Mouse (Mus musculus): Measurements from ENCODE around the gene Dao. TPM values are rescaled to one million over a fixed set of nuclear protein-coding genes. Genes with fewer than 3 reads are reported as not detected.

Gene Dao
- polyA plus RNA-seq, 1 experiment from 2014 or later, result 0.15 TPM

- Histone ChIP-seq H3K27me3 (ENCODE audit: control insufficient read depth, insufficient read depth, low read length) (no peaks in the 10 kb centered on the region), H3K36me3 (ENCODE audit: control insufficient read depth, insufficient read depth, low read length) (no peaks in the 10 kb centered on the region), H3K4me1 (replicated peaks; ENCODE audit: control insufficient read depth, insufficient read depth) (peaks cover 13% of the 10 kb centered on the region), H3K27ac (replicated peaks) (no peak overlapping the region), H3K9ac (ENCODE audit: low read length) (no peak overlapping the region), H3K9me3 (ENCODE audit: control insufficient read depth, low read length) (no peaks in the 10 kb centered on the region), H3K4me2 (replicated peaks; ENCODE audit: low read depth) (no peak overlapping the region), H3K4me3 (ENCODE audit: low read depth, low read length) (no peak overlapping the region)
- DNase-seq (ENCODE audit: low spot score) (no peak), ATAC-seq (ENCODE audit: low FRiP score, low TSS enrichment) (no peak)
- TF ChIP-seq CTCF (IDR thresholded peaks at IDR 0.05; ENCODE audit: low read depth) (no peak), EP300 (optimal IDR thresholded peaks at IDR 0.05) (no peak)
- 67% methylated on average over 8 of the region's 8 CpGs for WGBS
Measured at GRCm38 (mm10) chr5:113976597-113976996, 26.9 kb upstream of the Dao start.

- H3K4me1 ChIP-seq (replicated peaks; ENCODE audit: control insufficient read depth, insufficient read depth), result peaks cover 13% of the 10 kb centered on the region
- no peaks in the 10 kb centered on the region for H3K36me3 ChIP-seq (ENCODE audit: control insufficient read depth, insufficient read depth, low read length)
- WGBS, result 55% methylated on average over 8 of the region's 8 CpGs
- H3K9me3 ChIP-seq (ENCODE audit: control insufficient read depth, low read length), result no peaks in the 10 kb centered on the region
- no peaks in the 10 kb centered on the region for H3K27me3 ChIP-seq (ENCODE audit: control insufficient read depth, insufficient read depth, low read length)
- no peak overlapping the region for H3K4me3 ChIP-seq (ENCODE audit: low read depth, low read length)
- ATAC-seq (ENCODE audit: low FRiP score, low TSS enrichment) (no peak), DNase-seq (ENCODE audit: low spot score) (no peak)
- no peak overlapping the region for H3K9ac ChIP-seq (ENCODE audit: low read length)
- no peak for TF ChIP-seq EP300 (optimal IDR thresholded peaks at IDR 0.05)
- TF ChIP-seq CTCF (IDR thresholded peaks at IDR 0.05; ENCODE audit: low read depth), result no peak
- H3K4me2 ChIP-seq (replicated peaks; ENCODE audit: low read depth), result no peak overlapping the region
- no peak overlapping the region for H3K27ac ChIP-seq (replicated peaks)
Measured at GRCm38 (mm10) chr5:113977309-113977708, 26.2 kb upstream of the Dao start.

GRCm38 (mm10) chr5:113980511-113980910 lies 23.0 kb upstream of the Dao start:
- no peak for DNase-seq (ENCODE audit: low spot score)
- H3K9me3 ChIP-seq (ENCODE audit: control insufficient read depth, low read length), result no peaks in the 10 kb centered on the region
- WGBS, result 61% methylated on average over 1 of the region's 1 CpGs
- ATAC-seq (ENCODE audit: low FRiP score, low TSS enrichment), result no peak
- TF ChIP-seq EP300 (optimal IDR thresholded peaks at IDR 0.05) (no peak), CTCF (IDR thresholded peaks at IDR 0.05; ENCODE audit: low read depth) (no peak)
- peaks cover 5% of the 10 kb centered on the region for H3K4me1 ChIP-seq (replicated peaks; ENCODE audit: control insufficient read depth, insufficient read depth)
- no peak overlapping the region for H3K4me3 ChIP-seq (ENCODE audit: low read depth, low read length)
- no peaks in the 10 kb centered on the region for H3K27me3 ChIP-seq (ENCODE audit: control insufficient read depth, insufficient read depth, low read length)
- H3K4me2 ChIP-seq (replicated peaks; ENCODE audit: low read depth), result no peak overlapping the region
- no peaks in the 10 kb centered on the region; the same call in 1 of the 2 replicates for H3K36me3 ChIP-seq (ENCODE audit: control insufficient read depth, insufficient read depth, low read length)
- no peak overlapping the region for H3K9ac ChIP-seq (ENCODE audit: low read length)
- H3K27ac ChIP-seq (replicated peaks), result no peak overlapping the region

GRCm38 (mm10) chr5:113981171-113981570 lies 22.3 kb upstream of the Dao start:
- Histone ChIP-seq H3K4me1 (replicated peaks; ENCODE audit: control insufficient read depth, insufficient read depth) (no peaks in the 10 kb centered on the region; the same call in 1 of the 2 replicates), H3K9me3 (ENCODE audit: control insufficient read depth, low read length) (no peaks in the 10 kb centered on the region), H3K4me3 (ENCODE audit: low read depth, low read length) (no peak overlapping the region), H3K36me3 (ENCODE audit: control insufficient read depth, insufficient read depth, low read length) (no peaks in the 10 kb centered on the region; the same call in 1 of the 2 replicates), H3K9ac (ENCODE audit: low read length) (no peak overlapping the region), H3K27ac (replicated peaks) (no peak overlapping the region), H3K4me2 (replicated peaks; ENCODE audit: low read depth) (no peak overlapping the region), H3K27me3 (ENCODE audit: control insufficient read depth, insufficient read depth, low read length) (no peaks in the 10 kb centered on the region)
- TF ChIP-seq EP300 (optimal IDR thresholded peaks at IDR 0.05), result no peak
- TF ChIP-seq CTCF (IDR thresholded peaks at IDR 0.05; ENCODE audit: low read depth), result 0 out of 2 replicates have a peak, but pooled peaks have one; percentile 5
- ATAC-seq (ENCODE audit: low FRiP score, low TSS enrichment) (0 out of 2 replicates have a peak, but pooled peaks have one; percentile 31), DNase-seq (ENCODE audit: low spot score) (no peak)
- 80% methylated on average over 6 of the region's 6 CpGs for WGBS

GRCm38 (mm10) chr5:113981843-113982242 lies 21.7 kb upstream of the Dao start:
- DNase-seq (ENCODE audit: low spot score) (no peak), ATAC-seq (ENCODE audit: low FRiP score, low TSS enrichment) (no peak)
- H3K27ac ChIP-seq (replicated peaks), result no peak overlapping the region
- no peaks in the 10 kb centered on the region for H3K27me3 ChIP-seq (ENCODE audit: control insufficient read depth, insufficient read depth, low read length)
- TF ChIP-seq EP300 (optimal IDR thresholded peaks at IDR 0.05) (no peak), CTCF (IDR thresholded peaks at IDR 0.05; ENCODE audit: low read depth) (no peak)
- 83% methylated on average over 8 of the region's 8 CpGs for WGBS
- no peak overlapping the region for H3K9ac ChIP-seq (ENCODE audit: low read length)
- H3K4me1 ChIP-seq (replicated peaks; ENCODE audit: control insufficient read depth, insufficient read depth), result 0 out of 2 replicates have a peak, but pooled peaks cover 3% of the 10 kb centered on the region
- no peak overlapping the region for H3K4me3 ChIP-seq (ENCODE audit: low read depth, low read length)
- no peaks in the 10 kb centered on the region; the same call in 1 of the 2 replicates for H3K36me3 ChIP-seq (ENCODE audit: control insufficient read depth, insufficient read depth, low read length)
- H3K4me2 ChIP-seq (replicated peaks; ENCODE audit: low read depth), result no peak overlapping the region
- H3K9me3 ChIP-seq (ENCODE audit: control insufficient read depth, low read length), result no peaks in the 10 kb centered on the region

GRCm38 (mm10) chr5:113983541-113983940 lies 20.0 kb upstream of the Dao start:
- 59% methylated on average over 6 of the region's 6 CpGs for WGBS
- H3K4me1 ChIP-seq (replicated peaks; ENCODE audit: control insufficient read depth, insufficient read depth), result 0 out of 2 replicates have a peak, but pooled peaks cover 3% of the 10 kb centered on the region

More at GRCm38 (mm10) chr5:113983541-113983940, 20.0 kb upstream of the Dao start:
- Histone ChIP-seq H3K9ac (ENCODE audit: low read length) (no peak overlapping the region), H3K36me3 (ENCODE audit: control insufficient read depth, insufficient read depth, low read length) (no peaks in the 10 kb centered on the region; the same call in 1 of the 2 replicates), H3K4me2 (replicated peaks; ENCODE audit: low read depth) (no peak overlapping the region), H3K27me3 (ENCODE audit: control insufficient read depth, insufficient read depth, low read length) (no peaks in the 10 kb centered on the region), H3K4me3 (ENCODE audit: low read depth, low read length) (no peak overlapping the region), H3K9me3 (ENCODE audit: control insufficient read depth, low read length) (no peaks in the 10 kb centered on the region), H3K27ac (replicated peaks) (no peak overlapping the region)
- ATAC-seq (ENCODE audit: low FRiP score, low TSS enrichment) (no peak), DNase-seq (ENCODE audit: low spot score) (no peak)
- TF ChIP-seq CTCF (IDR thresholded peaks at IDR 0.05; ENCODE audit: low read depth) (no peak), EP300 (optimal IDR thresholded peaks at IDR 0.05) (no peak)
